Mouse (Mus musculus) liver, embryonic 14.5 days (tissue): ENCODE measurements at regions not wholly inside any gene's neighbourhood (a gene's known extent, or its start where the extent isn't known, plus 50 kb on each side); places are given as distances from the start of the nearest gene placed in this dataset.

ENCODE experiments used
- CTCF ChIP-seq: IDR thresholded peaks from 2 replicates; pipeline ENCODE4 v1.5.1; 2016; ENCODE audit warnings: antibody characterized with exemption, low read depth, control low read depth
- EP300 ChIP-seq: IDR thresholded peaks from 2 replicates; pipeline ENCODE4 v1.6.1; 2016; ENCODE audit warnings: antibody characterized with exemption, low read depth

- TF ChIP-seq EP300 (no peak), CTCF (no peak)
Observed at GRCm38 (mm10) chr11:24246314-24246713, 168.5 kb downstream of the Bcl11a start.
